Mouse (Mus musculus): ENCODE results near the gene Top3b. TPM values are rescaled to one million over a fixed set of nuclear protein-coding genes. Genes with fewer than 3 reads are reported as not detected.

Gene Top3b
- polyA plus RNA-seq (2012; rRNA removed): 20.1 and 23.9 TPM in 2 replicates

GRCm38 (mm10) chr16:16870617-16871331, at the start of gene Top3b, which contains the start of gene Vpreb1:
Gene Top3b (plus strand): TSS chr16:16870736.
Gene Vpreb1 (minus strand): TSS chr16:16870843.

DNA sequence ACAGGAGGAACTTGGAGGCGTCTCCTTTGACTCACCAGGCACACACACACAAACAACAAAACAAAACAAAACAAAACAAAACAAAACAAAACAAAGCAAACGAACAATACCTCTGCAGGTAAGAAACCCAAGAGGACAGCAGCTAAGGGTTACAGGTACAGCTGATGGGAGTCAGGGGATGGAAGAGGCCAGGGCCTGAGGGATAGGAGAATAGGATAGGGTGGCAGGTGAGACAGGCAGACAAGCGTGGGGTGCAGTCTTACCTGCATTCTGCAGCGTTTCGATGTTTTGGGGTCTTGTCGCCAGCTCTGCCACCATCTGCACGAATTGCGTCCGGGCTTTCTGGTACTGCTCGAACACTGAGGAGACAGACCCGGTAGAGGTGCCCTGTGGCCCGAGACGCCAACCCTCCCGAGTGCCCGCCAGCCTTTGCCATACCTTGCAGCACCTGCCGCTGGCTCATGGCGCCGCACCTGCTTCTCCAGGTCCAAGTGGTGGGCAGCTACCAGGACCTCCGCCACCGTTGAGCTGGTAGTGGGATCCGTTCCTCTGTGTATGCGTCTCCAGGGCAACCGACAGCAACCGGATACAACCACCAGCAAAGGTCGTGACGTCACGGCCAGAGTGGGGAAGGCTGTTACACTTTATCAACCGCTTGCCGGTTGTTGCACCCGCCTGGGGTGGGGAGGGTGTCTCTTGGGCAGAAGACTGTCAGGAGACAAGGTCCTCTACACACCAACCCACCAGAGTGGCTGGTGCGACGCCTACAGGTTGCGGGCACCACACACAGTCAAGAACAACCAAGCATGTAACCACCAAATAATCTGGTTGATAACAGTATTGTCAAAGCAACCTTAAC, 41.5 kb upstream of the Top3b start, which contains the start of gene Spag6l:
Gene Spag6l (minus strand): TSS at position 700 of the 859 bp plus-strand sequence.

DNA sequence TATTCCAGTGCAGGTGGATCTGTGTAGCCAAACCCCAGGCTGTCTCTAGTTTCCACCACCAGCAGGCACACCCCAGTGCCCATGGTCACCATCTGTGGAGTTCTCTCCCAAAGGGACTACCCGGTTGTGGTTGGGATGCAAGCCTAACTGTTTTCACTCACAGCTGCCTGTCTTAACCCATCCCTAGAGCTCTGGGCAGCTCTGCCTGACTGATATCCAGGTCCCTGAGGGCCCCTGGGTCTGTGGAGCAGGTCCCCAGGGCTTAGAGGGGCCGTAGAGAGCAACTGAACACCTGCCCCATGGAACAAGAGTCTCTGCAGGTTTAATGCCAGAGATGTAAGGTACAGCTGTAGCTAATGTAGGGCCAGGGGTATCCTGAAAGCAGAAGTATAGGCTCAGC, 6.6 kb upstream of the Top3b start, which contains the start of gene Igll1:
Gene Igll1 (minus strand): TSS at position 8 of the 400 bp plus-strand sequence.

GRCm38 (mm10) chr16:16896382-16897055, 26.0 kb downstream of the Top3b start, which contains the start of gene Ppm1f:
Gene Ppm1f (plus strand): TSS chr16:16896469.

Other genes with a start within 250 kb of the Top3b start
- not detected in 2 replicates for gene Olfr19, start 194.3 kb upstream of the Top3b start, polyA plus RNA-seq (2012; rRNA removed)
- gene Spag6l, start 41.3 kb upstream of the Top3b start, polyA plus RNA-seq (2012; rRNA removed): 0.06 and 0.10 TPM in 2 replicates
- gene Igll1, start 6.8 kb upstream of the Top3b start, polyA plus RNA-seq (2012; rRNA removed): not detected in 2 replicates
- gene Vpreb1, start 107 bp downstream of the Top3b start, polyA plus RNA-seq (2012; rRNA removed): 3.6 and 7.8 TPM in 2 replicates
- 2.3 and 2.5 TPM in 2 replicates for gene Ppm1f, start 25.7 kb downstream of the Top3b start, polyA plus RNA-seq (2012; rRNA removed)
- 18.0 and 25.5 TPM in 2 replicates for gene Mapk1, start 112.6 kb downstream of the Top3b start, polyA plus RNA-seq (2012; rRNA removed)
- 0.41 and 0.46 TPM in 2 replicates for gene Ypel1, start 199.0 kb downstream of the Top3b start, polyA plus RNA-seq (2012; rRNA removed)
- 34.7 and 35.1 TPM in 2 replicates for gene Ppil2, start 240.5 kb downstream of the Top3b start, polyA plus RNA-seq (2012; rRNA removed)